Mouse (Mus musculus): ENCODE measurements at regions not wholly inside any gene's neighbourhood (a gene's known extent, or its start where the extent isn't known, plus 50 kb on each side); places are given as distances from the start of the nearest gene placed in this dataset.

DNA sequence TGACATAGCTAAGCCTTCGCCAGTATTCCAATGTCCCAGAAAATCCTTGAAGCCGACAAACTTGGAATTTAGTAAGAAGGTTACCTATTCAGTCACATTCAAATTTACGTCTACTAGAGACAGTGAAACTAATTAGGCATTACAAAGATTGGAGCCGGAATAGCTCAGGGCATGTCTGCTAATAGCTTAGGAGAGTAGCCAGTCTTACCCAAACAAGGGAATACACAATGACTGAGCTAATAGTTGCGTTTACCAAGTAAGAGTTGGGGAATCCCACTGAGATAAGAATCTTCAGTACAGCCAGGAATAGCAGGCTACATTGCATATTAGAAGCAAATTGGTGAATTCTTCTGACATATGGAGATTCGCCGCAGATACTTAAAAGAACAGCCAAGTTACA, 121.2 kb downstream of the Zfp945 start:
- no peak for TF ChIP-seq CTCF (IDR thresholded peaks at IDR 0.05; ENCODE audit: extremely low read depth, insufficient read depth, low read length)
- TF ChIP-seq POLR2A (IDR thresholded peaks at IDR 0.05; ENCODE audit: extremely low read depth, insufficient read depth, low read length): no peak
